Mouse (Mus musculus): ENCODE data around the gene Gipc1. TPM values are rescaled to one million over a fixed set of nuclear protein-coding genes. Genes with fewer than 3 reads are reported as not detected.

Gene Gipc1
- polyA plus RNA-seq, 1 experiment from 2014 or later: 46.1 TPM

DNA sequence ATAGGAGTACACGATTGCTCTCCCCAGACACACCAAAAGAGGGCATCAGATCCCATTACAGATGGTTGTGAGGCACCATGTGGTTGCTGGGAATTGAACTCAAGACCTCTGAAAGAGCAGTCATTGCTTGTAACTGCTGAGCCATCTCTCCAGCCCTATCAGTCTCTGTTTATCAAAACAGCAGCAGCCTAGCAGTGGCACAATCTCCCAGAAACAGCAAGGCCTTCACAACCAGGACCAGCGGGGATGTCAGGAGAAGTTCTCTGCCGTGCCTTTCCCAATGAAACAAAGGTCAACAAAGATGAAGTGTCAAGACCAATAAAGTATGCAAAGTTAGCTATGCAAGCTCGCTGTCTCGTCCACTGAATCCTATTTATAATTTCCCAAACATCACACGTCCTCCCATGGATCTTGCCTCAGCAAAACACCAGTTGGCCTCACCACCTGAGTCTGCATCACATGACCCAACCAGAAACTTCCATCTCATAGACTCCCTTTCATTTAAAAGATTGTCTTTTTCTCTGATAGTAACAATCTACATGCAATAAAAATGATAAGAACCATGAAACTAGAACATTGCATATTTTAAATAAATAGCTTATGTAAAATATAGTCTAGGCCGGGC is 20.3 kb upstream of the Gipc1 start:
- TF ChIP-seq EP300 (IDR thresholded peaks at IDR 0.05; ENCODE audit: low read depth): peak; percentile 71; the same call in 1 of the 2 replicates
- no peak for TF ChIP-seq CTCF (IDR thresholded peaks at IDR 0.05; ENCODE audit: low read depth)
- H3K27ac ChIP-seq (ENCODE audit: low read depth): no peak overlapping the region

DNA sequence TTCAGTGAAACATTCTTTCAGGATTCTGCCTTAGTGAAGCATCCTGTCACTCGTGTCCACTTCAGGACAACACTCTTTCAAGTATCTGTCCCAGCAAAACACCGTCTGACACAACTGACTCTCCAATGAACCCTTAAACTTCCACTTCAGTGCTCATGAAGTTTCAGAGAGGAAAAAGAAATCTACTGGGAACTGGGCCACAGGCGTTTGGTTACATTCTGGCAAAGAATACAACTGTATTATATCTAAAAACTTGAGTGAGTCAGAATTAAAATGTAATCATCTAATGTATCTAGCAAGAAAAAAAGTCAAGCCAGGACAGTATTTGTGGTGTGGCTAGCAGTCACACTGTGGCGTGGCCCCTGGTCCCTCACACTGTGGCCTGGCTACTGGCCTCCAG is 13.6 kb upstream of the Gipc1 start:
- Histone ChIP-seq H3K9me3 (ENCODE audit: low read length) (no peaks in the 10 kb centered on the region), H3K36me3 (replicated peaks; ENCODE audit: insufficient read depth, low read length) (no peaks in the 10 kb centered on the region), H3K27me3 (ENCODE audit: insufficient read depth, low read length) (no peaks in the 10 kb centered on the region), H3K4me2 (ENCODE audit: low read depth, low read length) (no peak overlapping the region), H3K9ac (replicated peaks) (no peak overlapping the region), H3K4me1 (ENCODE audit: insufficient read depth) (no peaks in the 10 kb centered on the region), H3K4me3 (ENCODE audit: low read depth, low read length) (no peak overlapping the region), H3K27ac (ENCODE audit: low read depth) (no peak overlapping the region)
- WGBS (ENCODE audit: insufficient replicate concordance): 73% methylated on average over 4 of the region's 4 CpGs
- no peak for ATAC-seq
- no peak for DNase-seq
- no peak for TF ChIP-seq EP300 (IDR thresholded peaks at IDR 0.05; ENCODE audit: low read depth)
- TF ChIP-seq CTCF (IDR thresholded peaks at IDR 0.05; ENCODE audit: low read depth): no peak

More for the DNA sequence above, 20.3 kb upstream of the Gipc1 start:
- H3K9ac ChIP-seq (replicated peaks): no peak overlapping the region
- H3K27me3 ChIP-seq (ENCODE audit: insufficient read depth, low read length): no peaks in the 10 kb centered on the region
- H3K9me3 ChIP-seq (ENCODE audit: low read length): no peaks in the 10 kb centered on the region
- peaks cover 9% of the 10 kb centered on the region for H3K4me1 ChIP-seq (ENCODE audit: insufficient read depth)
- no peak overlapping the region for H3K4me2 ChIP-seq (ENCODE audit: low read depth, low read length)
- no peaks in the 10 kb centered on the region for H3K36me3 ChIP-seq (replicated peaks; ENCODE audit: insufficient read depth, low read length)
- peak; percentile 45; the same call in 1 of the 2 replicates for ATAC-seq
- DNase-seq: no peak
- no peak overlapping the region for H3K4me3 ChIP-seq (ENCODE audit: low read depth, low read length)
- WGBS (ENCODE audit: insufficient replicate concordance): 65% methylated on average over 7 of the region's 7 CpGs

DNA sequence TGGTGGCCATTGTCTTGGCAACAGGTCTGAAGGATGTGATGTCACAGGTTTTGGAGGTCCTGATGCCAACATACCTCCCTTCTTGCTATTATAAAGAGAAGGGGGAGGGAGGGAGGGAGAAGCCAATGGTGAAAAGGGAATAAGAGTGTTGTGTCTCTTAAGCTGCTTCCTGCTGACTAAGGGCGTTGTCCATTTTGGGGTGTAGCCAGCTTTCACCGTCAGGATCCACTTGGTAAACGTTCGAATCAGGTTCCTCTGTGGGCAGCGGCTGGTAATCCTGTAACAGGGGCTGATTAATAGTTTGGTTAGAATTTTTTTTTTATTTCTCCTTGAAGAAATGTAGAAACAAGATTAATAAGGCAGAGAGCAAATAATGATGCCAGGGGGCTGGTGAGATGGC is 12.8 kb upstream of the Gipc1 start:
- Histone ChIP-seq H3K4me1 (ENCODE audit: insufficient read depth) (no peaks in the 10 kb centered on the region), H3K27me3 (ENCODE audit: insufficient read depth, low read length) (no peaks in the 10 kb centered on the region), H3K9ac (replicated peaks) (no peak overlapping the region), H3K4me2 (ENCODE audit: low read depth, low read length) (no peak overlapping the region), H3K4me3 (ENCODE audit: low read depth, low read length) (no peak overlapping the region), H3K27ac (ENCODE audit: low read depth) (no peak overlapping the region), H3K36me3 (replicated peaks; ENCODE audit: insufficient read depth, low read length) (no peaks in the 10 kb centered on the region), H3K9me3 (ENCODE audit: low read length) (no peaks in the 10 kb centered on the region)
- DNase-seq (no peak), ATAC-seq (no peak)
- TF ChIP-seq CTCF (IDR thresholded peaks at IDR 0.05; ENCODE audit: low read depth): no peak
- no peak for TF ChIP-seq EP300 (IDR thresholded peaks at IDR 0.05; ENCODE audit: low read depth)
- WGBS (ENCODE audit: insufficient replicate concordance): 53% methylated on average over 5 of the region's 5 CpGs

DNA sequence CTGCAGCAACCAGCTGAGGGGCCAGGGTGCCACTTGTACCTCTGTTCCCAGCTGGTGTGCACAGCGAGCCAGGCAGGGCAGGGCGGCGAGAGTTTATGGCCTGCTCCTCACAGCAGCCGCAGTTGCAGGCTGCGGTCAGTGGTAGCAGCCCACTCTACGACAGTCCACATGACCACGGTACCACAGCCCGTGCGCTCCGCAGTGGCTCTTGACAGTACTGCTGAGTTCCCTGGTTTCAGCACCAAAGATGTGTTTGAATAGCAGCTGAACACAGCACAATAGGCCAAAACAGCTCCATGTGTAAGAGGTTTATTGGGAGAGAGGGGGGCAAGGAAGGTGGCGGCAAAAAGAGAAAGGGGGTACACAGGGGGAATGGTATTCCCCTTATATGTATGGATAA is 5.0 kb upstream of the Gipc1 start:
- DNase-seq (no peak), ATAC-seq (no peak)
- no peaks in the 10 kb centered on the region for H3K27me3 ChIP-seq (ENCODE audit: insufficient read depth, low read length)
- H3K4me2 ChIP-seq (ENCODE audit: low read depth, low read length): no peak overlapping the region
- 90% methylated on average over 11 of the region's 11 CpGs for WGBS (ENCODE audit: insufficient replicate concordance)
- H3K4me3 ChIP-seq (ENCODE audit: low read depth, low read length): no peak overlapping the region
- H3K9me3 ChIP-seq (ENCODE audit: low read length): no peaks in the 10 kb centered on the region
- H3K27ac ChIP-seq (ENCODE audit: low read depth): no peak overlapping the region
- peaks cover 5% of the 10 kb centered on the region; the same call in 1 of the 2 replicates for H3K4me1 ChIP-seq (ENCODE audit: insufficient read depth)
- H3K9ac ChIP-seq (replicated peaks): no peak overlapping the region
- TF ChIP-seq CTCF (IDR thresholded peaks at IDR 0.05; ENCODE audit: low read depth): no peak
- TF ChIP-seq EP300 (IDR thresholded peaks at IDR 0.05; ENCODE audit: low read depth): no peak
- H3K36me3 ChIP-seq (replicated peaks; ENCODE audit: insufficient read depth, low read length): no peaks in the 10 kb centered on the region

DNA sequence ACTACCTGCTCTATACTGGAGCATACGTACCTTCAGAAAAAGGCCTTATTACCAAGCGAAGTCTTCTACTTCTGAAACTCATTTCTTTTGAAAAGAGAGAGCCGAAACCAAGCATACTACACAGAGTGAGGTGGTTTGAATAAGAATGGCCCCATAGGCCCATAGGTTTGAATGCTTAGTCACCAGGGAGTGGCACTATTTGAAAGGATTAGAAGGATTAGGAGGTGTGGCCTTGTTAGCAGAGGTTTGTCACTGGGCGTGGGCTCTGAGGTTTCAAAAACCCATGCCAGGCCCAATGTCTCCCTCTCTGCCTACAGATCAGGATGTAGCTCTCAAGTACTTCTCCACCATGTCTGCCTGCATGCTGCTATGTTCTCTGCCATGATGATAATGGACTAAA is 4.4 kb upstream of the Gipc1 start:
- 90% methylated on average over 4 of the region's 4 CpGs for WGBS (ENCODE audit: insufficient replicate concordance)

DNA sequence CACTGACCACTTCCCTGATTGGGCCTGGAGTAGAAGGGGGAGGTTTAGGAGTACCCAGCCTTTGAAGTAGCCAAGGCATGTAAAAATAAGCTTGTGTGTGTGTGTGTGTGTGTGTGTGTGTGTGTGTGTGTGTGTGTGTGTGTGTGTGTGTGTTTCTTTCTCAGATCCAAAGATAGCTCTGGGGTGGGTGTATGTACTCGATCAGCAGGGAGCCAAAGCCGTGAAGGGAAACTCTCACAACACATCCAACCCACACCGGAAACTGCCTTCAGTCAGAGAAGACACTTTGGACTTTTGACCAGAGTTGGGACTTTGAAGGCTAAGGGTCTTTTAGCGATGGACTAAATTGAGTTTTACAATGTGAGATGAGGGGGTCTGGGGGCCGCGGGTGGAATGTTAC is 2.8 kb upstream of the Gipc1 start:
- DNase-seq (no peak), ATAC-seq (no peak)
- WGBS (ENCODE audit: insufficient replicate concordance): 87% methylated on average over 6 of the region's 6 CpGs
- Histone ChIP-seq H3K27ac (ENCODE audit: low read depth) (no peak overlapping the region), H3K27me3 (ENCODE audit: insufficient read depth, low read length) (no peaks in the 10 kb centered on the region), H3K4me1 (ENCODE audit: insufficient read depth) (peaks cover 17% of the 10 kb centered on the region), H3K9me3 (ENCODE audit: low read length) (no peaks in the 10 kb centered on the region), H3K4me2 (ENCODE audit: low read depth, low read length) (no peak overlapping the region), H3K4me3 (ENCODE audit: low read depth, low read length) (no peak overlapping the region), H3K9ac (replicated peaks) (no peak overlapping the region), H3K36me3 (replicated peaks; ENCODE audit: insufficient read depth, low read length) (no peaks in the 10 kb centered on the region)
- TF ChIP-seq CTCF (IDR thresholded peaks at IDR 0.05; ENCODE audit: low read depth) (no peak), EP300 (IDR thresholded peaks at IDR 0.05; ENCODE audit: low read depth) (no peak)

More for the DNA sequence above, 4.4 kb upstream of the Gipc1 start:
- Histone ChIP-seq H3K9ac (replicated peaks) (no peak overlapping the region), H3K36me3 (replicated peaks; ENCODE audit: insufficient read depth, low read length) (no peaks in the 10 kb centered on the region), H3K4me3 (ENCODE audit: low read depth, low read length) (no peak overlapping the region), H3K27me3 (ENCODE audit: insufficient read depth, low read length) (no peaks in the 10 kb centered on the region), H3K9me3 (ENCODE audit: low read length) (no peaks in the 10 kb centered on the region), H3K4me2 (ENCODE audit: low read depth, low read length) (no peak overlapping the region), H3K4me1 (ENCODE audit: insufficient read depth) (peaks cover 5% of the 10 kb centered on the region; the same call in 1 of the 2 replicates), H3K27ac (ENCODE audit: low read depth) (no peak overlapping the region)
- no peak for ATAC-seq
- no peak for TF ChIP-seq CTCF (IDR thresholded peaks at IDR 0.05; ENCODE audit: low read depth)
- no peak for DNase-seq

All from liver, postnatal 0 days (tissue).